Mouse (Mus musculus) erythroblast, adult 5-6 weeks (primary cell): ENCODE measurements around the gene Gm49661. TPM values are rescaled to one million over a fixed set of nuclear protein-coding genes. Genes with fewer than 3 reads are reported as not detected.

ENCODE experiments used
- ATAC-seq: replicated peaks from 2 replicates; pipeline ENCODE4 v1.8.0; 2016; ENCODE audit warnings: moderate number of reproducible peaks, mild to moderate bottlenecking, moderate TSS enrichment, inconsistent platforms; ENCODE audit not compliant: poor library complexity, low FRiP score, severe bottlenecking
- total RNA-seq, 2 experiments: library from RNA; stranded (forward) in 1 of 2; stranded (reverse) in 1 of 2; fragments of 150-400 nt in 1 of 2; fragments of 200-764, 138-1000 nt in 1 of 2; gene quantifications; 2 replicates each; pipeline versions ENCODE4 v1.2.3 to v1.2.4; 2015 to 2017; ENCODE audit warnings: low replicate concordance in 2 of 2

Gene Gm49661
- total RNA-seq, 2 experiments from 2014 or later = not detected

GRCm38 (mm10) chr8:84936962-84937546, 32.2 kb downstream of the Gm49661 start, which contains the start of gene Mast1:
Gene Mast1 (minus strand): TSS chr8:84937359.
- ATAC-seq = peak; percentile 71

GRCm38 (mm10) chr8:84936041-84936961, 32.9 kb downstream of the Gm49661 start:
- ATAC-seq = no peak

DNA sequence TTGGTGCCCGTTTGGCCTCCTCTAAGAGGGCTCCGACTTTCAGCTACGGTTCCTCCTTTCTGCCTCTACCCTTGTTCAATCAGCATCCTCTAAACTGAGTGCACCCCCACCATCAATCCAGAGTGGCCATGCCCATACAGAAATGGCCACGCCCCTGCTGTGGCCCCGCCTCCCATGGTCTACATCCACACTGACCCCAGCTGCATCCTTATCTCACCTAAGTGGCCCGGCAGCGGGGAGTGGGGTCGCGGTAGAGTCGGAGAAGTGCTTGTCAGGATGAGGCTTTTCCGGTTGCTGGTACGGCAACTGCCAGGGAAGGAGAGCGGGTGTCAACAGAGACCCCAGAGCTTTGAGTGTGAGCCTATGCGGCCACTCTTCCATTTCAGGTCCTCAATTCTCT, 33.7 kb downstream of the Gm49661 start:
- no peak for ATAC-seq

- no peak for ATAC-seq
These were observed 34.4 kb downstream of the Gm49661 start for GRCm38 (mm10) chr8:84934860-84935259.

DNA sequence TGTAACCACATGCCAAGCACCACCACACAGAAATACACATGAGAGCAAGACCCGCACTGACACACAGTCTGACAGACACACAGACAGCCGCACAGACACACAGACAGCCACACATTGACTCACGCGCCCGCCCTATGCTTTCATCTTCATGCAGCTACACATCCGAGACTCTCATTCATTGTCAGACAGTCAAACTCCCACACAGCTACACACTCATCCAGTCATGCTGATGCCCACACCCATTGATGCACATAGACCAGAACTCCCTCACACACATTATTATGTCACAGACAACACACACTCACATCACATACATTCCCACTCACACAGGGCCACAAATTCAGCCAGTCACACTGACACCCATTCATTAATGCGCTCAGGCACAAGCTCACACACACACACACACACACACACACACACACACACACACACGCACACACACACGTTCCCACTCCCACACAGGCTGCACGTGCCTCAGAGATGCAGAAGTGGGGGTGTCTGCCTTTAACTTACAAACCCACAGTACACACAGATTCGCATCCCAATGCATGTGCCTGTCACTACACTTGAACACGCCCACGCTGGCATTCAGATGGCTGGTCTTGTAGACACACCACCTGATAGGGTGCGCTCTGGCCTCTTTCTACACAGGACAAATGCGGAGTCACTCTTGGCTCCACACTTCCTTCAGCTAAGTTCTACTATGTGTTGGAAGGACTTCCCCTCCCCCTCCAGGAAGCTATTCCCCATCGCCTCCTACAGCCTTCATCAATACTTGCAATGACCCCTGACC, 35.3 kb downstream of the Gm49661 start:
- ATAC-seq = no peak

GRCm38 (mm10) chr8:84930582-84930981, 38.7 kb downstream of the Gm49661 start:
- no peak for ATAC-seq

GRCm38 (mm10) chr8:84928456-84929306, 40.6 kb downstream of the Gm49661 start:
- ATAC-seq = peak; percentile 78

- no peak for ATAC-seq
These were observed 41.7 kb downstream of the Gm49661 start for GRCm38 (mm10) chr8:84927513-84927912.

GRCm38 (mm10) chr8:84925557-84925956, 43.7 kb downstream of the Gm49661 start:
- ATAC-seq = no peak

DNA sequence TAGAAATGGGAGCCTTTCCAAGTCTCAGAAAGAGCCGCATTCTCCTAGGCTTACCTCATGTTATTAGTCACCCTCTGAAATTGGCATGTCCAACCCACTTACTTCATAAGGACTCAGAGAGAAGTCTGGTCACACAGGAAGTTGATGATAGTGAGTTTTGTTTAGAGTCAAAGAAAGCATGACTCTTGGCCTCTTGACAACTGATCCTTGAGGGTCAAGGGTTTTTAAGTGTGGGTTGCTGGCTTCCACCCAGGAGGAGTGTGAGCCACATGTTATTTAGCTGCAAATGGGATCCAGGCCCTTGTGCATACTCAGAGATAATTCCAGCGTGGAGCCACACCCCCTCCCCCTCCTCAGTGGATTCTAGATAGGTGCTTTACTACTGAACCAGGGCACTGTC, 47.6 kb downstream of the Gm49661 start:
- ATAC-seq = no peak

DNA sequence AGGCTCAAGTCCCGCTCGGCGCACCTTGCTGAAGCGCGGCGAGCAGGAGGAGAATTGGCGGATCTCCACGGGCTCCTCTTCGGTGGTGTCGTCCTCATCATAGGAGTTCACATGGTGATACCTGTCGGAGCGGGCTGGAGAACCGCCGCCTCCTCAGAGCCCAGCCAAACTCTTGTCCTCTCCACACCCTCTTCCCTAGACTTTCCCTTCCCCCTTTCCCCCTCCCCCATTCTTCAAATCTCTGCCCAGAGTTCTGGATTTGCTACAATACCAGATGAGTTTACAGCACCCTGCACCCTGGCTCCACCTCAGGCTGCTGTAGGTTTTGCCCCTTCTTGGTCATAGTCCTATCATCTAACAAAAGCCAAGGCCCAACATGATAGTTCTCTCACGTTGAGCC, 50.6 kb downstream of the Gm49661 start:
- no peak for ATAC-seq

GRCm38 (mm10) chr8:84917781-84918180, 51.5 kb downstream of the Gm49661 start:
- ATAC-seq = no peak

Other genes with a start within 250 kb of the Gm49661 start
- 7.9 and 18.1 TPM in 2 replicates for gene G430095P16Rik, start 246.4 kb downstream of the Gm49661 start, total RNA-seq (2015; ENCODE audit: low replicate concordance)
- 3.6 and 12.9 TPM in 2 replicates for gene G430095P16Rik, start 246.4 kb downstream of the Gm49661 start, total RNA-seq (2017; ENCODE audit: low replicate concordance)
- gene Nfix, start 169.1 kb downstream of the Gm49661 start, total RNA-seq (2015; ENCODE audit: low replicate concordance) = 19.0 and 24.5 TPM in 2 replicates
- gene Nfix, start 169.1 kb downstream of the Gm49661 start, total RNA-seq (2017; ENCODE audit: low replicate concordance) = 7.9 and 14.1 TPM in 2 replicates
- 2.3 TPM in 1 of 2 replicates, not detected in the other for gene Dand5, start 146.6 kb downstream of the Gm49661 start, total RNA-seq (2015; ENCODE audit: low replicate concordance)
- gene Dand5, start 146.6 kb downstream of the Gm49661 start, total RNA-seq (2017; ENCODE audit: low replicate concordance) = 2.3 and 3.9 TPM in 2 replicates
- gene Gadd45gip1, start 137.9 kb downstream of the Gm49661 start, total RNA-seq (2015; ENCODE audit: low replicate concordance) = 4.4 and 5.9 TPM in 2 replicates
- 7.4 and 7.7 TPM in 2 replicates for gene Gadd45gip1, start 137.9 kb downstream of the Gm49661 start, total RNA-seq (2017; ENCODE audit: low replicate concordance)
- 379 and 406 TPM in 2 replicates for gene Rad23a, start 128.8 kb downstream of the Gm49661 start, total RNA-seq (2015; ENCODE audit: low replicate concordance)
- 572 and 669 TPM in 2 replicates for gene Rad23a, start 128.8 kb downstream of the Gm49661 start, total RNA-seq (2017; ENCODE audit: low replicate concordance)
- gene Calr, start 122.5 kb downstream of the Gm49661 start, total RNA-seq (2015; ENCODE audit: low replicate concordance) = 255 and 289 TPM in 2 replicates
- gene Calr, start 122.5 kb downstream of the Gm49661 start, total RNA-seq (2017; ENCODE audit: low replicate concordance) = 800 and 908 TPM in 2 replicates
- gene Farsa, start 112.4 kb downstream of the Gm49661 start, total RNA-seq (2015; ENCODE audit: low replicate concordance) = 6.0 and 9.6 TPM in 2 replicates
- gene Farsa, start 112.4 kb downstream of the Gm49661 start, total RNA-seq (2017; ENCODE audit: low replicate concordance) = 25.0 and 28.8 TPM in 2 replicates
- 54.3 and 54.8 TPM in 2 replicates for gene Syce2, start 97.3 kb downstream of the Gm49661 start, total RNA-seq (2015; ENCODE audit: low replicate concordance)
- gene Syce2, start 97.3 kb downstream of the Gm49661 start, total RNA-seq (2017; ENCODE audit: low replicate concordance) = 10.6 and 24.4 TPM in 2 replicates
- gene Gcdh, start 75.5 kb downstream of the Gm49661 start, total RNA-seq (2015; ENCODE audit: low replicate concordance) = 7.9 and 14.6 TPM in 2 replicates
- 13.4 and 17.6 TPM in 2 replicates for gene Gcdh, start 75.5 kb downstream of the Gm49661 start, total RNA-seq (2017; ENCODE audit: low replicate concordance)
- 58.9 and 59.8 TPM in 2 replicates for gene Klf1, start 67.5 kb downstream of the Gm49661 start, total RNA-seq (2015; ENCODE audit: low replicate concordance)
- gene Klf1, start 67.5 kb downstream of the Gm49661 start, total RNA-seq (2017; ENCODE audit: low replicate concordance) = 85.0 and 116 TPM in 2 replicates
- gene Dnase2a, start 60.9 kb downstream of the Gm49661 start, total RNA-seq (2015; ENCODE audit: low replicate concordance) = 31.9 and 44.9 TPM in 2 replicates
- 85.2 and 99.8 TPM in 2 replicates for gene Dnase2a, start 60.9 kb downstream of the Gm49661 start, total RNA-seq (2017; ENCODE audit: low replicate concordance)
- not detected in 2 replicates for gene Mast1, start 32.1 kb downstream of the Gm49661 start, total RNA-seq (2015; ENCODE audit: low replicate concordance)
- 0.28 TPM in 1 of 2 replicates, not detected in the other for gene Mast1, start 32.1 kb downstream of the Gm49661 start, total RNA-seq (2017; ENCODE audit: low replicate concordance)
- gene Rtbdn, start 22.4 kb downstream of the Gm49661 start, total RNA-seq (2015; ENCODE audit: low replicate concordance) = not detected in 2 replicates
- gene Rtbdn, start 22.4 kb downstream of the Gm49661 start, total RNA-seq (2017; ENCODE audit: low replicate concordance) = not detected in 2 replicates
- gene Prdx2, start 154 bp upstream of the Gm49661 start, total RNA-seq (2015; ENCODE audit: low replicate concordance) = 1,192 and 1,430 TPM in 2 replicates
- gene Prdx2, start 154 bp upstream of the Gm49661 start, total RNA-seq (2017; ENCODE audit: low replicate concordance) = 2,193 and 2,235 TPM in 2 replicates
- gene Rnaseh2a, start 334 bp upstream of the Gm49661 start, total RNA-seq (2015; ENCODE audit: low replicate concordance) = 31.8 and 67.2 TPM in 2 replicates
- gene Rnaseh2a, start 334 bp upstream of the Gm49661 start, total RNA-seq (2017; ENCODE audit: low replicate concordance) = 37.4 and 37.9 TPM in 2 replicates
- 6.1 and 6.7 TPM in 2 replicates for gene Junb, start 9.3 kb upstream of the Gm49661 start, total RNA-seq (2015; ENCODE audit: low replicate concordance)
- gene Junb, start 9.3 kb upstream of the Gm49661 start, total RNA-seq (2017; ENCODE audit: low replicate concordance) = 15.5 and 16.1 TPM in 2 replicates
- 1.9 and 5.0 TPM in 2 replicates for gene Hook2, start 21.2 kb upstream of the Gm49661 start, total RNA-seq (2015; ENCODE audit: low replicate concordance)
- gene Hook2, start 21.2 kb upstream of the Gm49661 start, total RNA-seq (2017; ENCODE audit: low replicate concordance) = 1.6 and 6.1 TPM in 2 replicates
- gene Best2, start 45.1 kb upstream of the Gm49661 start, total RNA-seq (2015; ENCODE audit: low replicate concordance) = not detected in 2 replicates
- gene Best2, start 45.1 kb upstream of the Gm49661 start, total RNA-seq (2017; ENCODE audit: low replicate concordance) = not detected in 2 replicates
- gene Asna1, start 55.8 kb upstream of the Gm49661 start, total RNA-seq (2015; ENCODE audit: low replicate concordance) = 20.8 and 24.2 TPM in 2 replicates
- 13.5 and 26.3 TPM in 2 replicates for gene Asna1, start 55.8 kb upstream of the Gm49661 start, total RNA-seq (2017; ENCODE audit: low replicate concordance)
- gene Trir, start 57.4 kb upstream of the Gm49661 start, total RNA-seq (2015; ENCODE audit: low replicate concordance) = 32.1 and 45.4 TPM in 2 replicates
- gene Trir, start 57.4 kb upstream of the Gm49661 start, total RNA-seq (2017; ENCODE audit: low replicate concordance) = 72.9 and 103 TPM in 2 replicates
- 9.6 and 10.8 TPM in 2 replicates for gene Tnpo2, start 67.5 kb upstream of the Gm49661 start, total RNA-seq (2015; ENCODE audit: low replicate concordance)
- 11.2 and 14.6 TPM in 2 replicates for gene Tnpo2, start 67.5 kb upstream of the Gm49661 start, total RNA-seq (2017; ENCODE audit: low replicate concordance)
- 5.4 TPM in 1 of 2 replicates, not detected in the other for gene Fbxw9, start 90.6 kb upstream of the Gm49661 start, total RNA-seq (2015; ENCODE audit: low replicate concordance)
- gene Fbxw9, start 90.6 kb upstream of the Gm49661 start, total RNA-seq (2017; ENCODE audit: low replicate concordance) = 0.43 and 4.3 TPM in 2 replicates
- gene Gm5741, start 98.5 kb upstream of the Gm49661 start, total RNA-seq (2015; ENCODE audit: low replicate concordance) = not detected in 2 replicates
- gene Gm5741, start 98.5 kb upstream of the Gm49661 start, total RNA-seq (2017; ENCODE audit: low replicate concordance) = not detected in 2 replicates
- gene Dhps, start 102.3 kb upstream of the Gm49661 start, total RNA-seq (2015; ENCODE audit: low replicate concordance) = 12.3 and 16.1 TPM in 2 replicates
- gene Dhps, start 102.3 kb upstream of the Gm49661 start, total RNA-seq (2017; ENCODE audit: low replicate concordance) = 3.2 and 12.1 TPM in 2 replicates
- gene Wdr83os, start 111.3 kb upstream of the Gm49661 start, total RNA-seq (2015; ENCODE audit: low replicate concordance) = 26.1 and 31.3 TPM in 2 replicates
- gene Wdr83os, start 111.3 kb upstream of the Gm49661 start, total RNA-seq (2017; ENCODE audit: low replicate concordance) = 4.3 and 11.3 TPM in 2 replicates
- 1.7 and 16.9 TPM in 2 replicates for gene Wdr83, start 111.9 kb upstream of the Gm49661 start, total RNA-seq (2015; ENCODE audit: low replicate concordance)
- 4.9 and 6.3 TPM in 2 replicates for gene Wdr83, start 111.9 kb upstream of the Gm49661 start, total RNA-seq (2017; ENCODE audit: low replicate concordance)
- gene Man2b1, start 113.8 kb upstream of the Gm49661 start, total RNA-seq (2015; ENCODE audit: low replicate concordance) = 27.5 and 32.8 TPM in 2 replicates
- gene Man2b1, start 113.8 kb upstream of the Gm49661 start, total RNA-seq (2017; ENCODE audit: low replicate concordance) = 17.8 and 18.6 TPM in 2 replicates
- gene Zfp791, start 153.7 kb upstream of the Gm49661 start, total RNA-seq (2015; ENCODE audit: low replicate concordance) = not detected in 2 replicates
- not detected in 2 replicates for gene Zfp791, start 153.7 kb upstream of the Gm49661 start, total RNA-seq (2017; ENCODE audit: low replicate concordance)
- not detected in 2 replicates for gene Cks1brt, start 182.5 kb upstream of the Gm49661 start, total RNA-seq (2015; ENCODE audit: low replicate concordance)
- not detected in 2 replicates for gene Cks1brt, start 182.5 kb upstream of the Gm49661 start, total RNA-seq (2017; ENCODE audit: low replicate concordance)